Mouse (Mus musculus): Measurements from ENCODE around the gene Faim.

DNA sequence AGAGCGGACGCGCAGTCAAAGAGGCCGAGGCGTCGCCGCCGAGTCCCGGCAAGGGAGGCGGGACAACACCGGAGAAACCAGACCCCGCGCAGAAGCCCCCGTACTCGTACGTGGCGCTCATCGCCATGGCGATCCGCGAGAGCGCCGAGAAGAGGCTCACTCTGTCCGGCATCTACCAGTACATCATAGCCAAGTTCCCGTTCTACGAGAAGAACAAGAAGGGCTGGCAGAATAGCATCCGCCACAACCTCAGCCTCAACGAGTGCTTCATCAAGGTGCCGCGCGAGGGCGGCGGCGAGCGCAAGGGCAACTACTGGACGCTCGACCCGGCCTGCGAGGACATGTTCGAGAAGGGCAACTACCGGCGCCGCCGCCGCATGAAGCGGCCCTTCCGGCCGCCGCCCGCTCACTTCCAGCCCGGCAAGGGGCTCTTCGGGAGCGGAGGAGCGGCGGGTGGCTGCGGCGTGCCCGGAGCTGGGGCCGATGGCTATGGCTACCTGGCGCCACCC is 30.4 kb upstream of the Faim start:
- TF ChIP-seq EP300 (IDR thresholded peaks at IDR 0.05; ENCODE audit: low read depth), result no peak
- TF ChIP-seq CTCF (IDR thresholded peaks at IDR 0.05; ENCODE audit: low read depth), result no peak

Measured in liver, postnatal 0 days (tissue).